Mouse (Mus musculus): ENCODE measurements around the gene Pprc1. TPM values are rescaled to one million over a fixed set of nuclear protein-coding genes. Genes with fewer than 3 reads are reported as not detected.
A peak's percentile ranks its signal among the peaks of the same experiment; 100 is the strongest.

The Pprc1 gene
- not detected in 2 replicates for polyA plus RNA-seq (2012; ENCODE audit: insufficient read depth, insufficient read length, low replicate concordance, missing spikeins)

DNA sequence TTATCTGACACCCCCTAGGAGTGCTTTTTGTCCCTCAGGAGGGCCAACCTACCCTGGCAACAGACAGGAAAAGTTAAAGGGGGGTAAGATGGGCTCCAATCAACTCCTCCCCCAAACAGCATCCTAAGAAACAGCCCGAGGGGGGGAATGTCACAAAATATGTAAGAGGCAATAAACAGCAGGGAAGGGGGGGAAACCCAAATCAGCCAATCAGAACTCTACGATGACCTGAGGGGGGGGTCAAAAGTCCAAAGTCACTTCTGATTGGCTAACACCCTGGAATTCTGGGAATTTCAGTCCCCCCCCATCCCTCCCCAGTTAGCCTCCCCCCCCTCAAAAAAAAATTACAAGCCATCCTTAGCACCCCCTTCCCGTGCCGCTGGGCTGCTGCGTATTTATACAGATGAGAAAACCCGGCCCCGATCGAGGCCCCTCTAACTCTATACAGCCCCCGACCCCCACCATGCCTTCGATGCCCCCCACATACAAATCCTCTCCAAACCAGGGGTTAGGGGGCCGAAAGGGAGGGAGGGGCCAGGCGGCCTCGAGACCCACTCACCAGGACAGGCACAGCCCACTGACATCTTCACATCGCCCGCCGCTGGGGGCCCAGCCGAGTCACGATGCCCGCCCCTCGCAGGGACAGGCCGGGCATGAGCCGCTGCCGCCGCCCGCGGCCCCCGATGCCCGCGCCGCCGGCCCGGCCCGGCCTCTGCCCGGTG lies at the start of gene Pprc1:
Gene Pprc1, plus strand, starts transcription at position 616 of the 722 bp plus-strand sequence.
- H3K27ac ChIP-seq (ENCODE audit: insufficient read depth, low read depth, low read length): peak within 1 kb of the TSS; percentile 99
- TF ChIP-seq CTCF (IDR thresholded peaks at IDR 0.05; ENCODE audit: insufficient read depth, low read depth, low read length) (no peak), POLR2A (IDR thresholded peaks at IDR 0.05; ENCODE audit: insufficient read depth, low read depth, low read length) (no peak)
- peak within 1 kb of the TSS; percentile 98 for H3K4me3 ChIP-seq (ENCODE audit: insufficient read depth, low read depth, low read length)
- WGBS: 1% methylated on average over 34 of the region's 34 CpGs
- peaks cover 40% of the 10 kb centered on the region for H3K4me1 ChIP-seq (ENCODE audit: control insufficient read depth, insufficient read depth, low read length)

DNA sequence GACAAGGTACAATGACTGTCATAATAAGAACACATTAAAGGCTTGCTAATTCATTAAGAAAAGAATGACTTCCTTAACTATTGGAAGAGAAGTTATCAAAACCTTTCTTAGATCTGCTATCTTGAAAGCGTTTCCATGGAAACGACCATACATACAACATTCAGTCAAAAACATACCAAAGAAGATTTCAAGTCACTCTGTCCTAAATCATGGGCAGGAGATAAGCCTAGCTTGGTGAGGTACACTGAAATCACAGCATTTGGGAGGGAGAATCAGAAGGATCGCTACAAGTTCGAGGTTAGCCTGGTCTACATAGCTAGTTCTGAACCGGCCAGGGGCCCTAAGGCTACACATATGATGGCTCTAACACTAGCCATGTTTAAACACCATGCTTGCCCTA lies 47.3 kb upstream of the Pprc1 start:
- Histone ChIP-seq H3K4me1 (ENCODE audit: control insufficient read depth, insufficient read depth, low read length) (no peaks in the 10 kb centered on the region), H3K4me3 (ENCODE audit: insufficient read depth, low read depth, low read length) (no peak overlapping the region), H3K27ac (ENCODE audit: insufficient read depth, low read depth, low read length) (no peak overlapping the region)
- 65% methylated on average over 5 of the region's 5 CpGs for WGBS
- no peak for TF ChIP-seq CTCF (IDR thresholded peaks at IDR 0.05; ENCODE audit: insufficient read depth, low read depth, low read length)
- no peak for TF ChIP-seq POLR2A (IDR thresholded peaks at IDR 0.05; ENCODE audit: insufficient read depth, low read depth, low read length)

- Histone ChIP-seq H3K4me1 (ENCODE audit: control insufficient read depth, insufficient read depth, low read length) (no peaks in the 10 kb centered on the region), H3K27ac (ENCODE audit: insufficient read depth, low read depth, low read length) (peak within 1 kb of the TSS; percentile 81), H3K4me3 (ENCODE audit: insufficient read depth, low read depth, low read length) (peak within 1 kb of the TSS; percentile 80)
- TF ChIP-seq POLR2A (IDR thresholded peaks at IDR 0.05; ENCODE audit: insufficient read depth, low read depth, low read length) (peak; percentile 50), CTCF (IDR thresholded peaks at IDR 0.05; ENCODE audit: insufficient read depth, low read depth, low read length) (no peak)
- under 1% methylated on average over 76 of the region's 76 CpGs for WGBS
Measured at GRCm38 (mm10) chr19:45997785-45998693, 46.6 kb upstream of the Pprc1 start, which contains the start of gene Armh3. Gene Armh3, minus strand, starts transcription at chr19:45998488.

GRCm38 (mm10) chr19:45998694-45999217 lies 45.9 kb upstream of the Pprc1 start:
- Histone ChIP-seq H3K4me3 (ENCODE audit: insufficient read depth, low read depth, low read length) (peak overlapping the region; percentile 80; the same call in 1 of the 2 replicates), H3K27ac (ENCODE audit: insufficient read depth, low read depth, low read length) (no peak overlapping the region), H3K4me1 (ENCODE audit: control insufficient read depth, insufficient read depth, low read length) (peaks cover 4% of the 10 kb centered on the region)
- TF ChIP-seq CTCF (IDR thresholded peaks at IDR 0.05; ENCODE audit: insufficient read depth, low read depth, low read length) (no peak), POLR2A (IDR thresholded peaks at IDR 0.05; ENCODE audit: insufficient read depth, low read depth, low read length) (no peak)
- 6% methylated on average over 8 of the region's 8 CpGs for WGBS

DNA sequence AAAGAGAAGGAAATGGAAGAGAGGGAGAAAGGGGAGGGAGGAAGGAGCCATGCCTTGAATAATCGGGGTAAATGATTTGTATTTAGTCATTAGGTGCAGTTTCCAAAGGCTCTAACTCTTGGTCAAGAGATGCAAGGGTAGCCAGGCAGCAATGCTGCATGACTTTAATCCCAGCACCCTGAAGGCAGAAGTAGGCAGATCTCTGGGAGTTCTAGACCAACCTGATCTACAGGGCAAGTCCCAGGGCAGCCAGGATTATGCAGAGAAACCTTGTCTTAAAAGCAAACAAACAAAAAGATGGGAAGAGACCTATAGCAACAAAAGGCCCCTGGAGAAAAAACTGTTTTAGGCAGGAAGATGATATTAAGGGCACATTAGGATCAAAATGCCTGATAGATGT lies 45.3 kb upstream of the Pprc1 start:
- TF ChIP-seq CTCF (IDR thresholded peaks at IDR 0.05; ENCODE audit: insufficient read depth, low read depth, low read length): no peak
- TF ChIP-seq POLR2A (IDR thresholded peaks at IDR 0.05; ENCODE audit: insufficient read depth, low read depth, low read length): no peak
- peaks cover 10% of the 10 kb centered on the region for H3K4me1 ChIP-seq (ENCODE audit: control insufficient read depth, insufficient read depth, low read length)
- WGBS: 52% methylated on average over 1 of the region's 1 CpGs

DNA sequence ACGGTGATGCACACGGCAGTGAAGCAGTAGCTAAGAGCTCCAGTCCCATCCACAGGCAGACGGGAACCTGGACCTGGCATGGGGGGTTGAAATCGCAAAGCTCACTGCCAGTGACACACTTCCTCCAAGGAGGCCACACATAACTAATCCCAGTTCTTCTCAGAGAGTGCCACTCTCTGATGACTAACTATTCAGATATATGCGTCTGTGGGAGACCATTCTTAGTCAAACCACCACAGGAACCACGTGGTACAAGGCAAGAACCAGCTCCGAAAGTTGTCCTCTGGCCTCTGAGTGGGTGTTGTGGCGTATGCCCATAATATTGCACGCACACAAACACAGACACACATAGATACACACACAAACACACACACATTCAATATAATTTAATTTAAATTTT lies 42.4 kb upstream of the Pprc1 start:
- WGBS: 80% methylated on average over 9 of the region's 9 CpGs
- Histone ChIP-seq H3K27ac (ENCODE audit: insufficient read depth, low read depth, low read length) (no peak overlapping the region), H3K4me1 (ENCODE audit: control insufficient read depth, insufficient read depth, low read length) (peaks cover 15% of the 10 kb centered on the region), H3K4me3 (ENCODE audit: insufficient read depth, low read depth, low read length) (no peak overlapping the region)
- TF ChIP-seq POLR2A (IDR thresholded peaks at IDR 0.05; ENCODE audit: insufficient read depth, low read depth, low read length) (no peak), CTCF (IDR thresholded peaks at IDR 0.05; ENCODE audit: insufficient read depth, low read depth, low read length) (no peak)

More for the DNA sequence above, 45.3 kb upstream of the Pprc1 start:
- Histone ChIP-seq H3K27ac (ENCODE audit: insufficient read depth, low read depth, low read length) (no peak overlapping the region), H3K4me3 (ENCODE audit: insufficient read depth, low read depth, low read length) (no peak overlapping the region)

DNA sequence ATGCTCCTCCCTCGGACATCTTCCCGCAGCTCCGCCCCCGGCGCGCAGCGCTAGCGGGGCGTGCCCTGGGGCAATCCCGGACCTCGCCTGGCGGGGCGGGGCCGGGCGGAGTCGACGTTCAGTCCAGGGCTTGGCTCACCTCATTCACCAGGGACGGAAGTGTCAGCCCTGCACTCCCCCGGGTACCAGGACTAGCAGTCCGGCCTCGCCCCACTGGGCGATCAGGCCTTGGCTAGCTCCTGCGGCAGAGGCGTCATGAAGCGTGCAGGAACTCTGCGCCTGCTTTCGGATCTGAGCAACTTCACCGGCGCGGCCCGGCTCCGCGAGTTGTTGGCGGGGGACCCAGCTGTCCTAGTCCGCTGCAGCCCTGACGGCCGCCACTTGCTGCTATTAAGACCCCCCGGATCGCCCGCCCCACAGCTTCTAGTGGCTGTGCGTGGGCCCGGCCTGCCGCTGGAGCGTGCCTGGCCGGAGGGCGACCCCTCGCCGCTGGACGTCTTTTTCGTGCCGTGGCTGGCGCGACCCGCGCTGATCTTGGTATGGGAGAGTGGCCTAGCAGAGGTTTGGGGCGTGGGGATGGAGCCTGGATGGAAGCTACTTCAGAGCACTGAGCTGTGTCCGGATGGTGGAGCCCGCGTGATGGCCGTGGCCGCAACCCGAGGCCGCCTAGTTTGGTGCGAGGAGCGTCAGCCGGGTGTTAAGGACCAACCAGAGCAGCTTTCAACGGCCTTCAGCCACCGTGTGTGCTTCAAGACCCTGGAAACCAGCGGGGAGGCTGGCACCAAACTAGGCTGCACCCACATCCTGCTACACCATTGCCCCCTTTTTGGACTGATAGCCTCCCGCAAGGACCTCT lies 41.1 kb upstream of the Pprc1 start, which contains the start of gene Hps6:
Gene Hps6, plus strand, starts transcription at position 138 of the 856 bp plus-strand sequence.
- TF ChIP-seq POLR2A (IDR thresholded peaks at IDR 0.05; ENCODE audit: insufficient read depth, low read depth, low read length) (no peak), CTCF (IDR thresholded peaks at IDR 0.05; ENCODE audit: insufficient read depth, low read depth, low read length) (no peak)
- peak within 1 kb of the TSS; percentile 51 for H3K4me3 ChIP-seq (ENCODE audit: insufficient read depth, low read depth, low read length)
- no peak within 1 kb of the TSS for H3K27ac ChIP-seq (ENCODE audit: insufficient read depth, low read depth, low read length)
- H3K4me1 ChIP-seq (ENCODE audit: control insufficient read depth, insufficient read depth, low read length): peaks cover 15% of the 10 kb centered on the region
- WGBS: 4% methylated on average over 70 of the region's 70 CpGs
